Mouse (Mus musculus) ovary, adult 18-20 months (tissue): ENCODE data around the gene Hdac4.

Experiments used
- DNase-seq: peaks from one replicate; pipeline ENCODE4 v3.0.0; 2022; ENCODE audit warnings: low spot score, mixed read lengths

Hdac4 gene

DNA sequence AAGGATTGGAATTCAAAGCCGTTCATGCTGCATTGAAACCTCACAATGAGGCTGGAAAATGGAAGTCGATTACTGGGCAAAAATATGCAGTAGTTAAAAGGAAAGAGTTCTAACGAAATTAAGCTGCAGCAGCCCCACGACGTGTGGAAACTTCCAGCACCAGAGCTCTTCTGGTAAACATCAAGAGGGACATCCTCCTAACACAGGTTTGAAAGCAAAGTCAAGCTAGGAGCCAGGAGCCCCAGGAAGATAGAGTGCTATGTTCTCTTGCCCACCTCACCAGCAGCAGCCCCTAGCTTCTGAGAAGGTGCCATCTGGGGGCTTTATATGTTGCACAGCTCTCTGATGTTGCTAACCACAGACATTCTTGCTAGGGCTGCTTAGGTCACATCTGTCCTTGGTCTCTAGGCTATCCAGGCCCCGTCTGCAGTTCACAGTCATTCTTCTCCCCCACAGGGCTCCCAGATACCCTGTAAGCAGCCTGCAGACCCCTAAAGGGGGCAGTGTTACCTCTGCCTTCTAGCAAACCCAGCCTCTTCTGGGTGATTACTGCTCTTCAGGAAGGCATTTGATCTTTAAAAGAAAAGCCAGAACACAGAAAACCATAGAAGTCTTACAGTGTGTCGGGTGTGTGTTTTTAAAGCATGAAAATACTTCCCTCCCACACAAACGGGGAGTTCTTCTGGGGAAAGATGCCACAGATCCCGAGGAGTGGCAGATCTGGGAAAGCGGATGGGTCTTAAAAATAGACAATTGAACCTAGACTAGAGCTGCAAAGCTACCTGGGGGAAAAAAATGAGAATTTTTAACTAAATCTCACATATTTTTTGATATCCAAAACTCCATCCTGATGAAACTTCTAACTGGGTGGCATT lies 17.2 kb downstream of the Hdac4 start:
- DNase-seq = no peak

DNA sequence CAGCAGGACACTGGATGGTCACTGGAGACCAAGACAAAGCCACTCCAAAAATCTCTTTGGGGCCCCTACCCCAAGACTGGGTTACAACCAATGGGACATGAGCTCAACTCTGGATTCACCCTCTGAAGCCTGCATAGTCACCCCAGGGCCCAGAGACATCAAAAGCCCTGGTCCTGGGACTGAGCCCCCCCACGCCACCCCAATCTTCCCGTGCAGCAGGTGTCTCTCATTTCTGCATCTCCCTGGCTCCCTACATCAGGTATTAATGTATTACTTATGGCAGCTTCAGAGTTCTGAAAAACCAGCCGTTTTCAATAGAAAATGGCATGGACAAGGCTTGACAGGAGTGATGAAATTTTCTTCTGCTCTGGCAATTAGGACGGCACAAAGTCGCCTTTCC lies 17.9 kb downstream of the Hdac4 start:
- DNase-seq = no peak

DNA sequence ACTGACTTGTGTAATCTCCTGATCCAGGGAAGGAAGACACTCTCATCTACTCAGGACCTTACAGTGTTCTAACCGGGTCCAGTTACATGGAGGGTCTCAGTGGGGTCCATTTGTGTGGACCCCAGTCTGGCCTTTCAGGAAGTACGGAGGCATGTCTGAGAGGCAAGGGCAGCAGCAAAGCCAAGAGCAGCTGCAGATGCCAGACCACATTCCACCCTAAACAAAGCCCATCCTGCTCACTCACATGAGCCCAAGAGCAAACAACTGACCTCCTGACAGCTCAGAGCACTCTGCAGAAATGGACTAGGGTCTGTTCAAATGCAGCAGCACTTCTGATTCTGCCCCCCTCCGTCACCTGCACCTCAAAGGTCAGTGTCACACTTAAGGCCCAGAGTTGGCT lies 18.3 kb downstream of the Hdac4 start:
- no peak for DNase-seq

DNA sequence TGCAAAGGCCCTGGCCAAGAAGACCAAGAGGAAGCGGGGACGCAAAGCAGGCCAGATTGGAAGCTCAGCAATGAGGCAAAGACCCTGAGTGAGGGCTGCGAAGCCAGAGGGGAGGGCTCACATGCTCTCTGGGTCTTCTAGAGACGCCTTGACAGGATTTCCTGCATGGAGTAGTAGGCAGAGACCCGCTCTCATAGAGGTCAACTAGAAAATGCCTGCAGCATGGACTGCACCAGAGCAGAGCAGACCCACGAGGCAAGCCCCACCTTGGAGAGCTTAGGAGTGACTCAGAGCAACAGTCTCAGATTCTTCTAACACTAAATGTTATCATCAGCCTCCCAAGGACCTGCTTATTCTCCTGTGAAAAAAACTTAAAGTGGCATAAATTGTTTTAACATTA lies 20.2 kb downstream of the Hdac4 start:
- no peak for DNase-seq

DNA sequence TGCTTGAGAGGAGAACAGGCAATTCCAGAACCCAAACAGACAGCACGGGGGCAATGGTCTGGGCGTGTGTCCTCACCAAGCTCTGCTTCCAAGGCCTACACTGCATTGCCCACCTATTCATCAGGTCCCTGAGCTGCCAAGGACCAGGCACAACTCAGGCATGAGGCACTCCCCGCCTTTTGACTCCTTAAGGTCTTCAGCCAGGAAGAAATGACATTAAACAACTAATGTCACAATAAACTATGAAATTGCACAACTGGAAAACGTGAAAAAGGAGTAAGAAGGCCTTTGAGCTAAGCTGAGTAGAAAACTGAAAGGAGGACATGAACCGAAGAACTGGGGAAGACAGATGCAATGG lies 20.6 kb downstream of the Hdac4 start:
- no peak for DNase-seq

DNA sequence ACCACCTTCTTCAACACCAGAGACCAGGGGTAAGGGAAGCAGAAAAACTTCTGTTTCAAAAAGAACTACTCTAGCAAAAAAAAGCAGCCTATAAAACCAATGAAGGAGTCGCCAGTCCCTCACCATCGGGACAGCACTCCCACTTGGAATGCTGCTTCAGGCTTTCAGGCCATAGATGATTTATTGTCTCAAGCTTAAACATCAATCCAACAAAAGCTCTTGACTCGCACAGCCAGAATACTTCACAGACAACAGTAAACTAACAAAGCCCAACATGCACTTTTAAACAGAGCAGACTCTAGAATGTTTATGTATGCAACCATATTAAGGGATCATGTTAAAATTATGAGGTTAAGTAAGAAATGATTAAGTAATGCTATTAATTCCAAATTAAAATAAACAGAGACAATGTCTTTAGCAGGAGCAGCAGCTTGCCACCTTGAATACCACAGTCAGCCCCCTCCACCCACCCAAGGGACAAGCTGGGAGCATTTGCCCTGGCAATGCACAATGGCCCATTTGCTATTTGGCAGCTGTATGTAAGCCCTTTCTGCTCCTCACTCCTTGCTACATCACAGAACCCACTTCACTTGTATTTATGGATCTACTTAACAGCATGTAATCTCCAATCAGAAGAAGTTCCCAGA lies 21.1 kb downstream of the Hdac4 start:
- no peak for DNase-seq

DNA sequence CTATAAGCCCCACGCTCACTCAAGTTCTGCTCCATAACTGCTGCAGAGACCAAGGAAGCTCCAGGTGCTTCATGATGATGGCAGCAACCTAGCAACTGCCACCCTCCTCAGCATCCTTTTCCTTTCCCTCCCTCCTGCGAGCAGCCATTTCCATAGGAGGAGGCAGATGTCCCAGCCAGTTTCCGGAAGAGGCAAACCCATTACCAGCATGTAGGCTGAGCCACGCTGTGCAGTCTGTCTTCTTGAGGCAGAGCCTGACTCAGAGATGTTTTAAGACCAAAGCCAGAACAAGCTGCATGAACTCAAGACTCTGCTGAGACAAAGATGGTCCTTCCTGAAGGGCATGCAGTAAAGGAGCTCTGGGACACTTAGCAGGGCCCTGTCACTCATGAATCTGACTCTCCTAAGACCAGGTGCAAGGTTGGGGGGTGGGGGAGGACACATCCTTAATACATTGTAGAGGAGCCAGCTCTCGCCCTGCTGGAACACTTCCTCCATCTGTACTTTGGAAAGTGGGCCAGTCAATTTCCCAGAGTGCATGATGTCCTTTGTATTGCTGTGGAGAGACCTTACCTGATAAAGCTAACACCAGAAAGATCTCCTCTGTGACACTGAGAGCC lies 24.8 kb downstream of the Hdac4 start:
- no peak for DNase-seq

DNA sequence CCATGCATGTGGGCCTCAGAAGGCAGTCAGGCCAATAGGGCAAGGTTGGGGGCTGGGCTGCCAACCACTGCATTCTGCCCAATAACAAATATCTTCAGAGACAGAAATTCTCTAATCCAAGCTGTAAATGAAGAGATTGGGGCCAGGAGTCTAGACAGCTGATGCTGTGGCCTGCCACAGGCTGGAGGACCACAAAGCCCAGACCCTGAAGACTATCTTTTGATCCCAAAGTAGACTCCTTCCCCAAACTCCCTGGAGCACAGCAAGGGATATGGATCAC lies 25.8 kb downstream of the Hdac4 start:
- no peak for DNase-seq

DNA sequence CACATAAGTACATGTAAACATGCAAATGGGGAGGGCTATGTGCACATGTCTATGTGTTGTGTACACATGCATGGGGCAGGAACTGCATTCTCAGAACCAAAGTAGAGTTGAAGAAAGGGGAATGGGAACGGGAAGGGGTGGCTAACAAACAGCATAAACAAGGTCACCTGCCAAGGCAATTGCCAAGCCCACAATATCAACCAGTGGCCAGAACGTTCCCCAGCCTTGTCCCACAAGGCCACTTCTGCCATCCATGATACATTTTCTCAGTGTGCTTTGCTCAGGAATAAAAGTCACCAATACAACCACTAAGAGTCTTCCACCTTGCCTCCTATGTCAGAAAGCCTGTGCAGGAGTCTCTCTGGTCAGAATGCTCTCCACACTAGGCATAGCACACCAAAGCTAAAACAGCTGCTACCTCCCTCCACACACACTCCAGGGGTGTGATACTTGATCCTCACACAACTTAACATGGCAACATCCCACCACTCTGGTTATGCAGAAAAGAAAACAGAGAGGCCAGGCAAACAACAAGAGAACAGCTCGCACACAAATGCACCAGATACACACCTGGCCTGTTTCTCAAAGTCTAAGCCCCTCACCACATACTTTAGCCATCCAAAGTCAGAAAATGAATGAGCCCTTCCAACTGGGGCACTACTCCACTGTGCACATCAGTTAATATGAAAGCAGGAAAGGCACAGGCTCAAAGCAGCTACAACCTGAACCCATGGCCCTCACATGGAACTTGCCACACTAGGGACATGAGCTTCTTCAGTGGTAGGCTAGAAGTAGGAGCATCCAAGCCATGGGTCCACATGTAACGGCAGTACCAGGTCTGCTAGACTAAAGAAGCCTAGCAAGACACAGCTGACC lies 26.4 kb downstream of the Hdac4 start:
- DNase-seq = peak; percentile 24

DNA sequence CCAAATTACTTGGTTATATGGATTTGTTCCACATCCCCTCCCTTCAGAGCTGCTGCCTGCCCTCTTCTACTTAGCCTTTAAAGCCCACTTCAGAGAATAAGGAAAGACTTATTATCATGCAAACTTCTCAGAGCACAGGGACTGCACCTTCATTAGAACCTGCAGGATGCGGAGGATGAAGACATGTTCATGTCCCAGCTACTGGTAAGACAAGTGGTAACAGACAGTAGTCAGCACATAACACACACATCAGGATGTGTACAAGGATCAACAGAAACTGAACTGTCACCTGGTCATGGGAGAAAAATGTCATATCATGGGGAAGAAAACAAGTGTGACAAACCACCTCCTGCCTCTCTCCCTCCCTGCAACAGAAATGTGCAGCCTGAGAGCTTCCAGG lies 31.6 kb downstream of the Hdac4 start:
- no peak for DNase-seq

DNA sequence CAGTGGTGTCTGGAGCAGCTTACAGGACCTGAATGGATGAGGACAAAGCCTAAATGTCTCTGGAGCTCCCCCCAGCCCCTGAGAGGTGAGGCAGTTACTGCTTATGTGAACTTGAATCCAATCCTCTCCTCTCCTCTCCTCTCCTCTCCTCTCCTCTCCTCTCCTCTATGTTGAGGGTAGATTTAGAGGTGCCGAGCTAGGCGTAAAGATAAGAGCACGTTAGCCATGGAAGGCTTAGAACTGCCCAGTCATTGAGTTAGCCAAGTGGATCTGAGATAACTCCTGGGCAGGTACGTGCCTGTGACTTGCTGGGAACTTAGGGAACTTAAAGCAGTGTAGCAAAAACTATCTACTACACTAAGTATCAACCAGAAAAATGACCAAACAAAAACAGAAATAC lies 35.7 kb downstream of the Hdac4 start:
- no peak for DNase-seq

DNA sequence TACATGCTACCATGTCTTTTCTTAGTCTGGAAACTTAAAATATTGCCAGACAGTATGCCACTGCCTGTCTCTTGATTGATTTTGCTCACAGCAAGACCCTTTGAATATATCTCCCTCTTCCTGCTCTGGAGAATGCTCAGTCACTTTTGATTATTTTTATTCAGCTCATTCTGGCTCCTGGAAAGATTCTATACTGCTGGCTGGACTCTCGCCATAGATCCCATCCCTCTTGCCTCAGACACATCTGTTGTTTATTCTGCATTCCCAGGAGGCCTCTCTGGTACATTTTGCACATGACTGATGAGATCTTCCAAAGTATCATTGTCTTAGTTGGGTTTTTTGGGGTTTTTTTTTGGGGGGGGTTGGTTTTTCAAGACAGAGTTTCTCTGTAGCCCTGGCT lies 45.3 kb downstream of the Hdac4 start:
- no peak for DNase-seq

DNA sequence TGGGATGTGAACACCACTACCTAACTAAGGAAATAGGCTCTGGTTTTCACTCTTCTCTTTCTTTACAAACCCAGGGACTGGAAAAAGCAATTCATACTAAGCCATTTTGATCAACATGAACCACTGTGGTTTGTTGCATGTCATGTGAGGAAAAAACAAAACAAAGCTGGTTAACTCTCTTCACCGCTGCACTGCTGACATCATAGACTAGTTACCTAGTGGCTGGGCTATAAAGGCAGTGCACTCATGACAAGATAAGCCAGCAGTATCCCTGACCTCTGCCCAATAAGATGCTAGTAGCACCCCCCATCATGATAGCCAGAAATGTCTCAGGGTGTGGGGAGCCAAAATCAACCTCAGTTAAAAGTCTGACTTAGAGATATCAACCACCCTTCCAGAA lies 47.0 kb downstream of the Hdac4 start:
- DNase-seq = no peak

DNA sequence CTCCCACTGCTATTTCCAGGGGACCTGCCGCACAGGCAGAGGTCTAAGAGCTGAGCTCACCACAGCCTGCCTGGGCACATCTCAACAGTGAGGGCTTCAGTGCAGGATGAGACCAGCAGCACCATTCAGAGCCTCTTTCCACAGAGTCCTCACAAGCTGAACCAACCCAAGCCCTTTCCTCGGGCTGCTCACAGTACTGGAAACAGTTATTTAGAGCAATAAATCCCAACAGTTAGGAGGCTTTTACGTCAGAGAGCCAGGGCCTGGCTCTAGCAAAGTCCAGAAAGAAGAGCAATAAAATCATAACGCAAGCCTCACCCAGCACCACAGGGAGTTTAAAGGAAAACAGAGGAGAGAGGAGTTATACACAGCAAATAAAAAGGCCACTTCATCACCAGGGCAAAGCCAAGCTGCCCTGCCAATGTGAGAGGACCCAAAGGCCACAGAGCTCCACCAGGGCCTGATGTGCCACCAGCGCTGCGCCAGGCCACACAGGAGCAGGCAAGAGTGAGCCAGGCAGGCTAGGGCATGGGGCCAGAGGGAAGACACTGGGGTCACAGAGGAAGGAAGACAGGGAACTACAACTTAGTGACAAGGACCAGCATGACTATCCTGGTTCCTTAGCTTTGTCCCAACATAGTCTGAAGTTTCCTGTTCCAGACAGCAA lies 50.5 kb downstream of the Hdac4 start:
- no peak for DNase-seq

DNA sequence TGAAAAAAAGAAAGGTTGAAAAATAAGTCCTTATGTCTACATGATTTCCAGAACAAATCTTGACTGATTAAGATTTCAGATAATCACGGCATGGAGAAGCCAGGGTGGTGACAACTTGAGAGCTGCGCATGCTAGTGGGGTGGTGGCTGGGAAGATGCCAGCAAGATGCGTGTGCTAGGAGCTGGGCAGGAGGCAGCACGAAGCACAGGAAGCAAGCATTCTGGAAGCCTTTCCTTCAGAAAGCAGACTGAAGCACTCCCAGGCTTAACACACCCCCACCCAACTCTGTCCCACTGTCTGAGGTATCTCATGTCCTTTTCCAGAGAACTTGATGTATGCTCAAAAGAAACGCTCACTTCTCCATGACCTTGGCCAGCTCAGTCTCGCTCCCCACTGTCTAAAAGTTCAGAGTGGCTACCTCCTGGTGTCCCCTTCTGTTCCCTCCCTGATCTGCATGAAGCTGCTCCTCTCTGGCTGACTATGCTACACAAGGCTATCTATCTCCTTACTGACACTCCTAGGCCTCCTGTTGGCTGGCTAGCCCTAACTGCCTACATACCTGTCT lies 52.1 kb downstream of the Hdac4 start:
- no peak for DNase-seq

DNA sequence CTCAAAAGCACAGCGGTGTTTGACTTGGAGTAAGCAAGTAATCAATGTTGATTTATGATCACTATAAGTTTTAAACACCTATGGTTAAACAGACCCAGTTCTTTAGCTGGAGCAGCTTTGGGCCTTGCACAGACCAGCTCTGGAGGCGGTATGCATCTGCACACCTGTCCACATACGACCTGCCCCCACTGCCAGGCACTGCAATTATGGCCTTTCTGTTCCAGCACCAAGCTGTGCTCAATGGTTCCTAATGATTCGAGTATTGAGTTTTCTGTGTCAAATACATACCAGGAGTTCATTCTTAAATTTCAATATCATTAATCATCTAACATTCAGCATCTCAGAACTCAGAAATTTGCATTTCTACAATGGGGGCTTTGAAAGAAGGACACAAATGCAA lies 52.7 kb downstream of the Hdac4 start:
- DNase-seq = no peak

DNA sequence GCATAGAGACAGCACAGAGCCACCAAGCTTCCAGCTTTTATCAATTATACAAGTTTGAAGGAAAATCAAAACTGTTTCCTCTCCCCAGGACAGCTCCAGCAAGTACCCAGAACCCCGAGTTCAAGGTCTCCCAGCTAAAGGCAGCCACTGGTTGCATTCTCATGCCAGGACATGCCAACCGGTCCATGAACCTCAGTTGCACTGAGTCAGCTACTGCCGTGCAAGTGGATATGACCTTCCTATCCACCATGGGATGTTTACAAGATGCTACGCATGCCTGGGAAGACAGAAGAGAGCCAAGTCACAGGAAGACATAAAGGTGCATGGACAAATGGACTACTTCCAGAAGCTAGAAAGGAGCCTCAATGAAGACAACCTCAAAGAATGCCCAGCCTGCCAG lies 56.5 kb downstream of the Hdac4 start:
- no peak for DNase-seq

DNA sequence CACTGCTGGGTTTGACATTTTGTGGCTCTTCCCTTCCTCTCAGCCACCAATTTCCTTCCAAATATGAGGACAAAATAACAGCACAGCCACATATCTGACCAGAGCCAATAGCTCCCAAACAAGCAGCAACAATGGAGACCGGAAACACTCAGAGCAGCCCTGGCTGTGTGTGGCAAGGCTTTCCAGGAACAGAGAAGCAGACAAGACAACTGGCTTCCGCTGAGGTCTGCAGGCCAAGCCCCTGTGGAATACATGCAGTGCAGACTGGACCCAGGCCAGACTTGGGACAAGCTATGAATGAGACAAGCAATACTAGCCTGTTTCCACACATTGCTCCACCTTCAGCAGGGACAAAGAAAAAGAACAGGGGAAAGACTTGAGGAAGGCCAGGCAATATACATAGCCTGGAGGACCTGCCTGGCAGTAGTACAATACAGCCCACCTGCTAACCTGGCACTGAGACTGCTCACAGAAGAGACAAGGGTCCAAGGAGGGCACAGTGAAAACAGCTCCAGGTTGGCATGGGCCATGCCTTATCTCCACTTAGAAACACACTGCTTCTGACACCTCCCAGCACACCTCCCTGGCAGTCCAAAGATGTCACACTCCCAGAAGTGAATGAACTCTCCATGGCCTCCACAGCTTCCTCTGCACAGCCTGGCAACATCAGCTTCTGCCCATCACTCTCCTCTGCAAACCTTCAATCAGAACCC lies 58.2 kb downstream of the Hdac4 start:
- no peak for DNase-seq

DNA sequence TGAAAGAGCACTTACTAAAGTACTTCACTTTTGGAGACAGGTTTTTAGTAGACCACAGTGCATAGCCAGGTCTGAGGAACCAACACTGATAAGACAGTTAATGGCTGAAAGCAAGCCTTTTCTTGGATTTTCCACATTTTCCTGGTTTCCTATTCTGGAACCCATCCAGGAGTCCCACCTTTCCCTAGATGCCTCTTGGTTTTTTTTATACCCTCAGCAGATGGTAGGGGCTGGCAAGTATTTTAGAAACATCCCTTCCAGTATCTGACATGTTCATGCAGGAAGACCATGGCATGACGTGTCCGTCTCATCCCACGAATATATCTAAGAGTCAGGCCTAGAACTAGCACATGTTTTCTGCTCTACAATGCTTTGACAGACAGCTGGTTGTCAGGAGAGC lies 59.1 kb downstream of the Hdac4 start:
- no peak for DNase-seq

DNA sequence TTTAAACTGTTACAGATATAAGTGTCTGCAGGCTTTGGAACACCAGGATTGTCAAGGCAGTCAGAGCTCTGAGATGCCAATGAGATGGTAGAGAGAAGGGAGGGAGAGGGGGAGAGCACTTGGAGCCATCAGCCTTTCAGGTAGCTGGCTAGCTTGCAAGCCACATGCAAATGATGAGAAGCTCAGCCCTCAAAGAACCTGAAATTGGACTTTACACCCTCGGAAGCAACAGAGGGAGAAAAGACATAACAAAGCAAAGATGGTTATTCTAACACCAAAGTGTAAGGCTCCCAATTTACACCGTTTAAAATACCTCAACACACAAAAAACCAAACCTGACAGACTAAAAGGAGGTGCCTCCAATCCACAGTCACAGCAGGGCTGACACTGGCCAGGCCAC lies 63.3 kb downstream of the Hdac4 start:
- DNase-seq = no peak

DNA sequence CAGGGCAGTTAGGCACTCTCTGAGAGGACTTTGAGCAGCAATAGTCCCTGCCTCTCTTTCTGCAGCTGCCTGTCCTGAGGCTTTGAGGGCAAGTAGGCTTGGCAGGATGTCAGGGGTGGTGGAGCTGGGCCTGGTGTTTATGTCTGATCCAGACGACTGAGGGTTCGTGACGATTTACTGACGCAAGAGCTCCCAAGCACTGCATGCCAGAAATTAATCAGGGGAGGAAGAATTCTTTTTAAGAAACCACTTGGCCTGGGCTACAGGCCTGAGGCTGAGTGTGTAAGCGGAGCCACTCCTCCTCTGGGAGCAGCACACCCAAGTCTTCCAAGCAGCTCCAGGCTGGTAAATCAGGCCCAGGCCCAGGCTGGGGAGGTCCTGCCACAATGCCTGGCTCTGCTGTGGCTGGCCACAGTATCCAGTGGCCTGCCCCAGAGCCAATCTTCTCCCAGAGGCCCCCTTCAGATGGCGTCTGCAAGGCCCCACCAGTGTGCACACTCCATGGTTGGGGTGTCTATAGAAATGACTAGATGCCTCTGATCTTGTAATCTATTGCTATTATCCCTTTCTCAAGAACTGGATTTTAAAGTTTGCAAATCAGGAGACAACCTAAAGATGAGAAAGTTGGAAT lies 64.9 kb downstream of the Hdac4 start:
- DNase-seq = peak; percentile 72
